Mouse (Mus musculus): ENCODE results near the gene Aimp2.

DNA sequence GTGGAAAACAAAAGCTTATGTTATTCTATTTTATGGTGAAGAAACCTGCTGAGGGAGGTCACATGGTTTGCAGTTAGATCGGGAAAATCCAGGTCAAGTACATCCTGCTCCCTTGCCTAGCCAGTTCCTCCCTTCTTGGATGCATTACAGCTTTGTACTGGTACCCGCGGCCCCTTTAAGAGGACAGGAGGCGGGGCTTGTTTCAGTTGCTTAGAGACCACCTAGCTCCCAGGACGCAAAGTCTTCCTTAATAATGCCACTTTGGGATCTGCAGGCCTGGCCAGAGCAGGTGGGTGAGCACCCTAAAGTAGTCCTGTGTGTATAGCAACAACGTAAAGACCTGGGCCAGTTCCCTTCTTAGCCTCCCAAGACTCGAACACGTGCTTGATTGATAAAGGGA, 23.2 kb upstream of the Aimp2 start, which contains the start of gene Rsph10b:
- TF ChIP-seq CTCF (IDR thresholded peaks at IDR 0.05; ENCODE audit: extremely low read depth, insufficient read depth, insufficient read length, insufficient replicate concordance): no peak
- no peak for TF ChIP-seq POLR2A (IDR thresholded peaks at IDR 0.05; ENCODE audit: low read depth, low read length)

All from spleen, adult 2 months (tissue).